Mouse (Mus musculus) MEL (cell line): ENCODE measurements at regions not wholly inside any gene's neighbourhood (a gene's known extent, or its start where the extent isn't known, plus 50 kb on each side); places are given as distances from the start of the nearest gene placed in this dataset.

ENCODE experiments used
- DNase-seq: peaks from one replicate; pipeline ENCODE4 v3.0.0; 2011; ENCODE audit warnings: low read depth, low spot score
- H3K27ac ChIP-seq: 2 replicates; pipeline ENCODE4 v1.5.1; 2012; ENCODE audit warnings: low read depth, mild to moderate bottlenecking, control low read depth, low read length, moderate library complexity; ENCODE audit not compliant: control insufficient read depth
- H3K27me3 ChIP-seq, 2 experiments: fragments of 150-350 bp in 1 of 2; sonication (generic) in 1 of 2; 2 replicates each; pipeline ENCODE4 v1.6.1; 2012; ENCODE audit warnings: low read length in 2 of 2, mild to moderate bottlenecking in 2 of 2, improper control_type of control experiment in 1 of 2, moderate library complexity in 1 of 2; ENCODE audit not compliant: insufficient read depth in 2 of 2, control insufficient read depth in 1 of 2
- H3K36me3 ChIP-seq, 2 experiments: 2 replicates each; pipeline ENCODE4 v1.6.1; 2012 to 2014; ENCODE audit warnings: low read length in 2 of 2, improper control_type of control experiment in 1 of 2, inconsistent platforms in 1 of 2, mild to moderate bottlenecking in 1 of 2; ENCODE audit not compliant: insufficient read depth in 2 of 2, control insufficient read depth in 1 of 2
- H3K4me1 ChIP-seq, 2 experiments: fragments of 150-350 bp in 1 of 2; sonication (generic) in 1 of 2; 2 replicates each; pipeline ENCODE4 v1.6.1; 2012; ENCODE audit warnings: low read length in 2 of 2, improper control_type of control experiment in 1 of 2, mild to moderate bottlenecking in 1 of 2; ENCODE audit not compliant: insufficient read depth in 2 of 2, control insufficient read depth in 1 of 2
- H3K4me3 ChIP-seq, 2 experiments: fragments of 150-350 bp in 1 of 2; sonication (generic) in 1 of 2; 2 replicates each; pipeline ENCODE4 v1.5.1; 2012; ENCODE audit warnings: low read depth in 2 of 2, low read length in 2 of 2, mild to moderate bottlenecking in 2 of 2, moderate library complexity in 2 of 2, control low read depth in 1 of 2, improper control_type of control experiment in 1 of 2; ENCODE audit not compliant: control insufficient read depth in 1 of 2, insufficient read depth in 1 of 2
- H3K79me2 ChIP-seq: 2 replicates; pipeline ENCODE4 v1.6.1; 2012; ENCODE audit warnings: mild to moderate bottlenecking, low read length, moderate library complexity; ENCODE audit not compliant: control insufficient read depth, poor library complexity, insufficient read depth
- H3K9ac ChIP-seq: 2 replicates; pipeline ENCODE4 v1.6.1; 2012; ENCODE audit warnings: low read depth, mild to moderate bottlenecking, control low read depth, low read length, moderate library complexity; ENCODE audit not compliant: control insufficient read depth, poor library complexity, severe bottlenecking
- H3K9me3 ChIP-seq: fragments of 150-350 bp; sonication (generic); replicated peaks from 2 replicates; pipeline ENCODE4 v1.6.1; 2012; ENCODE audit warnings: mild to moderate bottlenecking, low read length, improper control_type of control experiment, moderate library complexity; ENCODE audit not compliant: insufficient read depth
- BHLHE40 ChIP-seq: IDR thresholded peaks from 2 replicates; pipeline ENCODE4 v1.6.1; 2012; ENCODE audit warnings: low read depth, mild to moderate bottlenecking, inconsistent platforms, low read length, improper control_type of control experiment, borderline replicate concordance
- CHD2 ChIP-seq: IDR thresholded peaks from 2 replicates; pipeline ENCODE4 v1.6.1; 2011; ENCODE audit warnings: low read length, improper control_type of control experiment
- CTCF ChIP-seq, 3 experiments: IDR thresholded peaks in 2 of 3; conservative IDR thresholded peaks in 1 of 3; 2 replicates each; pipeline ENCODE4 v1.5.1; 2011 to 2012; ENCODE audit warnings: low read length in 3 of 3, low read depth in 2 of 3, mild to moderate bottlenecking in 2 of 3, improper control_type of control experiment in 1 of 3, inconsistent platforms in 1 of 3, mixed read lengths in 1 of 3, moderate library complexity in 1 of 3; ENCODE audit not compliant: control insufficient read depth in 1 of 3, insufficient read depth in 1 of 3, poor library complexity in 1 of 3, severe bottlenecking in 1 of 3
- EP300 ChIP-seq, 2 experiments: IDR thresholded peaks; 2 replicates each; pipeline ENCODE4 v1.6.1; 2011; ENCODE audit warnings: improper control_type of control experiment in 2 of 2, low read length in 2 of 2, low read depth in 1 of 2, mild to moderate bottlenecking in 1 of 2
- ETS1 ChIP-seq: IDR thresholded peaks from 2 replicates; pipeline ENCODE4 v1.6.1; 2012; ENCODE audit warnings: low read depth, mild to moderate bottlenecking, inconsistent platforms, low read length, improper control_type of control experiment, moderate library complexity
- GABPA ChIP-seq: IDR thresholded peaks from 2 replicates; pipeline ENCODE4 v1.6.1; 2012; ENCODE audit warnings: low read depth, mild to moderate bottlenecking, inconsistent platforms, low read length, improper control_type of control experiment, moderate library complexity
- GATA1 ChIP-seq: IDR thresholded peaks from 2 replicates; pipeline ENCODE4 v1.6.1; 2011; ENCODE audit warnings: low read depth, low read length, improper control_type of control experiment
- HCFC1 ChIP-seq: IDR thresholded peaks from 2 replicates; pipeline ENCODE4 v1.6.1; 2012; ENCODE audit warnings: low read depth, mild to moderate bottlenecking, inconsistent platforms, low read length, improper control_type of control experiment, moderate library complexity
- KAT2A ChIP-seq: conservative IDR thresholded peaks from 2 replicates; pipeline ENCODE4 v1.6.1; 2012; ENCODE audit warnings: low read depth, low read length, improper control_type of control experiment, inconsistent platforms
- MAFK ChIP-seq: IDR thresholded peaks from 2 replicates; pipeline ENCODE4 v1.6.1; 2011; ENCODE audit warnings: low read depth, mild to moderate bottlenecking, low read length, improper control_type of control experiment, borderline replicate concordance
- MAZ ChIP-seq: IDR thresholded peaks from 2 replicates; pipeline ENCODE4 v1.6.1; 2012; ENCODE audit warnings: low read depth, mild to moderate bottlenecking, inconsistent platforms, low read length, improper control_type of control experiment
- MEF2A ChIP-seq: IDR thresholded peaks from 2 replicates; pipeline ENCODE4 v1.6.1; 2014; ENCODE audit warnings: low read depth, mild to moderate bottlenecking, inconsistent platforms, low read length, improper control_type of control experiment; ENCODE audit not compliant: poor library complexity, insufficient replicate concordance, severe bottlenecking; ENCODE audit errors: extremely low read depth
- MYB ChIP-seq: IDR thresholded peaks from 2 replicates; pipeline ENCODE4 v1.6.1; 2011; ENCODE audit warnings: mild to moderate bottlenecking, low read depth, low read length, improper control_type of control experiment
- MYC ChIP-seq: IDR thresholded peaks from 2 replicates; pipeline ENCODE4 v1.6.1; 2011; ENCODE audit warnings: low read depth, mild to moderate bottlenecking, low read length, improper control_type of control experiment, moderate library complexity
- NELFE ChIP-seq: IDR thresholded peaks from 2 replicates; pipeline ENCODE4 v1.6.1; 2011; ENCODE audit warnings: low read depth, low read length, improper control_type of control experiment
- NRF1 ChIP-seq: IDR thresholded peaks from 2 replicates; pipeline ENCODE4 v1.6.1; 2014; ENCODE audit warnings: low read depth, mild to moderate bottlenecking, inconsistent platforms, low read length, improper control_type of control experiment, moderate library complexity; ENCODE audit not compliant: poor library complexity, insufficient read depth, severe bottlenecking
- POLR2A ChIP-seq, 2 experiments: IDR thresholded peaks; 2 replicates each; pipeline ENCODE4 v1.6.1; 2011 to 2012; ENCODE audit warnings: low read length in 2 of 2, mild to moderate bottlenecking in 2 of 2, control low read depth in 1 of 2, improper control_type of control experiment in 1 of 2, low read depth in 1 of 2, moderate library complexity in 1 of 2; ENCODE audit not compliant: control insufficient read depth in 1 of 2, insufficient read depth in 1 of 2, poor library complexity in 1 of 2
- POLR2AphosphoS2 ChIP-seq: IDR thresholded peaks from 2 replicates; pipeline ENCODE4 v1.6.1; 2011; ENCODE audit warnings: low read length, improper control_type of control experiment
- POLR2AphosphoS5 ChIP-seq: IDR thresholded peaks from 2 replicates; pipeline ENCODE4 v1.6.1; 2012; ENCODE audit warnings: low read depth, borderline replicate concordance, mild to moderate bottlenecking, inconsistent platforms, low read length, moderate library complexity, mixed read lengths
- SIN3A ChIP-seq: IDR thresholded peaks from 2 replicates; pipeline ENCODE4 v1.6.1; 2012; ENCODE audit warnings: low read length, improper control_type of control experiment, inconsistent platforms
- SMC3 ChIP-seq: IDR thresholded peaks from 2 replicates; pipeline ENCODE4 v1.6.1; 2011; ENCODE audit warnings: low read depth, low read length, improper control_type of control experiment
- TBP ChIP-seq: IDR thresholded peaks from 2 replicates; pipeline ENCODE4 v1.8.0; 2011; ENCODE audit warnings: low read depth, low read length, improper control_type of control experiment
- TCF12 ChIP-seq: IDR thresholded peaks from 2 replicates; pipeline ENCODE4 v1.6.1; 2014; ENCODE audit warnings: low read depth, mild to moderate bottlenecking, inconsistent platforms, low read length, improper control_type of control experiment, moderate library complexity
- UBTF ChIP-seq: IDR thresholded peaks from 2 replicates; pipeline ENCODE4 v1.6.1; 2012; ENCODE audit warnings: low read depth, mild to moderate bottlenecking, inconsistent platforms, low read length, improper control_type of control experiment, moderate library complexity, borderline replicate concordance; ENCODE audit not compliant: insufficient read depth
- ZC3H11A ChIP-seq: IDR thresholded peaks from 2 replicates; pipeline ENCODE4 v1.6.1; 2012; ENCODE audit warnings: low read depth, mild to moderate bottlenecking, inconsistent platforms, low read length, improper control_type of control experiment
- ZKSCAN1 ChIP-seq: IDR thresholded peaks from 2 replicates; pipeline ENCODE4 v1.6.1; 2012; ENCODE audit warnings: low read depth, mild to moderate bottlenecking, inconsistent platforms, low read length, improper control_type of control experiment, moderate library complexity
- ZMIZ1 ChIP-seq: IDR thresholded peaks from 2 replicates; pipeline ENCODE4 v1.6.1; 2012; ENCODE audit warnings: low read depth, mild to moderate bottlenecking, inconsistent platforms, low read length, improper control_type of control experiment, moderate library complexity
- ZNF384 ChIP-seq: IDR thresholded peaks from 2 replicates; pipeline ENCODE4 v1.6.1; 2012; ENCODE audit warnings: low read depth, mild to moderate bottlenecking, inconsistent platforms, low read length, improper control_type of control experiment

DNA sequence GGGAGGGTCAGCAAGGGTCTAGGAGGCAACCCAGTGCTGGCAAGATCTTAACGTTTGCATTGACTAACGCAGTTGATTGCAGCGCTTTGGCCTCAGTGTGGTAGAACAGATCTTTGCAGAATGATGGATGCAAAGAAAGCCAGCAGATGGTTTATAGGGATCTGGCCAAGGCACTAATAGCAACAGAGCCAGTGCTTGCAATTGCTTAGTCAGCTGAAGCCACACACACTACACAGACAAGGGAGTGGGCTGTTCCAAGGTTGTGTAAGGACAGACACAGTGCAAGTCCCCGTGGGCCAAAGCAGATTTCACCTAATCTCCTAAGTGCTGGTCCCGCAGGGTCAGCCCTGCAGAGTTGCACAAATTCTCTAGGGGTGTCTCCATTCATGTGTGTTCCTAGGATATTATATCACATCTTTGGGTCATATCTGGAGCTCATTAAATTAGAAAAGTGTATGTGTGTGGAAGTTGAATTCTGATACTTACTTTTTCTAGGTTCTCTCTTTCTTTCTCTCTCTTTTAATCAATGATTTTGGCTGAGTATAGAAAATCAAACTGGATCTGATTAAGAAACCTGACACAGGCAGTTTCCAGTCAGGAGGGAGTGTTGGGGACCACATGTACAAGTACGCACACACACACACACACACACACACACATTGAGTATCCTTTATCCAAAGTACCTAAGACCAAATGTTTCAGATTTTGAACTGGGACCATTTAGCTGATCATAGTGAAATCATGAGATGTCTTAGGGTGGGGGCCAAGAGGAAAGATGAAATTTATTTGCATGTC lies 68.5 kb upstream of the Mboat1 start:
- Histone ChIP-seq H3K4me3 (no peak overlapping the region), H3K79me2 (no peaks in the 10 kb centered on the region), H3K27ac (no peak overlapping the region)
- DNase-seq: no peak
- TF ChIP-seq CHD2 (no peak), POLR2AphosphoS5 (no peak), EP300 (IDR thresholded peaks at IDR 0.05; ENCODE audit: low read depth in 1 of 2, low read length in 2 of 2) (no peak), TCF12 (no peak), GATA1 (no peak), UBTF (no peak), ETS1 (no peak), MEF2A (no peak), HCFC1 (no peak), ZMIZ1 (no peak), KAT2A (no peak), CTCF (IDR thresholded peaks at IDR 0.05 in 2 of 3, conservative IDR thresholded peaks at IDR 0.05 in 1 of 3; ENCODE audit: control insufficient read depth in 1 of 3, insufficient read depth in 1 of 3, low read depth in 2 of 3, low read length in 3 of 3, poor library complexity in 1 of 3, severe bottlenecking in 1 of 3) (no peak), GABPA (no peak), MYC (no peak), NELFE (no peak), SMC3 (no peak), MAFK (no peak), BHLHE40 (no peak), POLR2A (IDR thresholded peaks at IDR 0.05; ENCODE audit: control insufficient read depth in 1 of 2, insufficient read depth in 1 of 2, low read depth in 1 of 2, low read length in 2 of 2, poor library complexity in 1 of 2) (no peak), ZC3H11A (no peak)
- TF ChIP-seq, all 39 proteins: peak for 0
- Histone ChIP-seq H3K27me3 (peaks cover 0 to 3% of the 10 kb centered on the region in 2 experiments; a peak in 2 of 4 replicates), H3K9ac (no peak overlapping the region), H3K9me3 (no peaks in the 10 kb centered on the region), H3K36me3 (no peaks in the 10 kb centered on the region), H3K4me1 (no peaks in the 10 kb centered on the region)

DNA sequence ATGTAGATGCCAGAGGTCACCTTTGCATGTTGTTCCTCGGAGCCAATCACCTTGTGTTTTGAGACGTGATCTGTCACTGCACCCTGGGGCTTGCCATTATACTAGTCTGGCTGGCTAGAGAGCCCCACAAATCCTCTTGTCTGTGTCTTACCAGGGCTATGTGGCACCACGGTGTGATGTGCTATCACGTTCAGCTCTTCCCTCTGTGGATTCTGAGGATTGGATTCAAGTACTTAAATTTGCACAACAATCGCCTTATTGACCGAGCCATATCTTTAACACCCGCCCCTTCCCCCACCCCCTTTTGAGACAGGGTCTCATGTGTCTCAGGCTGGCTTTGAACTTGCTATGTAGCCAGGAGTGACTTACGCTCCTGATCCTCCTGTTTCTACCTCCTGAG lies 70.8 kb upstream of the Mboat1 start:
- no peaks in the 10 kb centered on the region for H3K36me3 ChIP-seq
- no peaks in the 10 kb centered on the region for H3K79me2 ChIP-seq
- DNase-seq: no peak
- no peaks in the 10 kb centered on the region for H3K4me1 ChIP-seq
- no peak overlapping the region for H3K9ac ChIP-seq
- no peaks in the 10 kb centered on the region for H3K9me3 ChIP-seq
- H3K27ac ChIP-seq: no peak overlapping the region
- no peak for TF ChIP-seq POLR2AphosphoS2
- TF ChIP-seq ZC3H11A: no peak
- TF ChIP-seq ZNF384: no peak
- TF ChIP-seq MYB: no peak
- TF ChIP-seq BHLHE40: no peak
- no peak for TF ChIP-seq ZKSCAN1
- no peak for TF ChIP-seq MAZ
- no peak for TF ChIP-seq TBP
- no peak for TF ChIP-seq SIN3A
- no peak for TF ChIP-seq NRF1
- TF ChIP-seq EP300 (IDR thresholded peaks at IDR 0.05; ENCODE audit: low read depth in 1 of 2, low read length in 2 of 2): no peak
- H3K4me3 ChIP-seq: no peak overlapping the region
- peaks cover 0 to 5% of the 10 kb centered on the region in 2 experiments; a peak in 2 of 4 replicates for H3K27me3 ChIP-seq
